Mouse (Mus musculus): ENCODE data around the gene Ppara. TPM values are rescaled to one million over a fixed set of nuclear protein-coding genes. Genes with fewer than 3 reads are reported as not detected.

Gene Ppara
- polyA plus RNA-seq, 2 experiments = 4.4 to 6.9 TPM

GRCm38 (mm10) chr15:85701128-85701930 lies 33.5 kb upstream of the Ppara start:
- H3K4me2 ChIP-seq (ENCODE audit: low read depth) = no peak overlapping the region
- no peaks in the 10 kb centered on the region for H3K9me3 ChIP-seq (ENCODE audit: control insufficient read depth, low read length)
- no peaks in the 10 kb centered on the region for H3K27me3 ChIP-seq (ENCODE audit: control insufficient read depth, insufficient read depth, low read length)
- H3K27ac ChIP-seq = no peak overlapping the region
- DNase-seq (ENCODE audit: low read depth in 3 of 3, low spot score in 3 of 3) (no peak), ATAC-seq (ENCODE audit: insufficient read depth) (no peak)
- WGBS (ENCODE audit: insufficient replicate concordance) = 52% methylated on average over 10 of the region's 10 CpGs
- no peak overlapping the region for H3K9ac ChIP-seq (replicated peaks)
- no peak for TF ChIP-seq CTCF (IDR thresholded peaks at IDR 0.05; ENCODE audit: low read depth)
- no peak for TF ChIP-seq EP300 (IDR thresholded peaks at IDR 0.05; ENCODE audit: low read depth)
- H3K4me3 ChIP-seq (ENCODE audit: insufficient read depth in 1 of 2, low read depth in 2 of 2, low read length in 2 of 2) = no peak overlapping the region
- no peaks in the 10 kb centered on the region for H3K4me1 ChIP-seq (replicated peaks; ENCODE audit: control insufficient read depth in 2 of 2, insufficient read depth in 2 of 2, low read length in 1 of 2)
- H3K36me3 ChIP-seq (replicated peaks; ENCODE audit: control insufficient read depth, insufficient read depth, low read depth) = no peaks in the 10 kb centered on the region

- DNase-seq (ENCODE audit: low read depth in 3 of 3, low spot score in 3 of 3) (no peak), ATAC-seq (ENCODE audit: insufficient read depth) (no peak)
- Histone ChIP-seq H3K27me3 (ENCODE audit: control insufficient read depth, insufficient read depth, low read length) (no peaks in the 10 kb centered on the region), H3K36me3 (replicated peaks; ENCODE audit: control insufficient read depth, insufficient read depth, low read depth) (no peaks in the 10 kb centered on the region), H3K4me2 (ENCODE audit: low read depth) (no peak overlapping the region), H3K4me1 (replicated peaks; ENCODE audit: control insufficient read depth in 2 of 2, insufficient read depth in 2 of 2, low read length in 1 of 2) (no peaks in the 10 kb centered on the region), H3K9ac (replicated peaks) (no peak overlapping the region), H3K4me3 (ENCODE audit: insufficient read depth in 1 of 2, low read depth in 2 of 2, low read length in 2 of 2) (no peak overlapping the region), H3K27ac (no peak overlapping the region), H3K9me3 (ENCODE audit: control insufficient read depth, low read length) (no peaks in the 10 kb centered on the region)
- whole genome bisulfite sequencing (ENCODE audit: insufficient replicate concordance) = 72% methylated on average over 13 of the region's 13 CpGs
- TF ChIP-seq EP300 (IDR thresholded peaks at IDR 0.05; ENCODE audit: low read depth) (no peak), CTCF (IDR thresholded peaks at IDR 0.05; ENCODE audit: low read depth) (no peak)
These were observed 32.3 kb upstream of the Ppara start for GRCm38 (mm10) chr15:85702411-85702951.

GRCm38 (mm10) chr15:85703194-85703641 lies 31.6 kb upstream of the Ppara start:
- Histone ChIP-seq H3K9ac (replicated peaks) (no peak overlapping the region), H3K9me3 (ENCODE audit: control insufficient read depth, low read length) (no peaks in the 10 kb centered on the region), H3K27ac (no peak overlapping the region), H3K4me3 (ENCODE audit: insufficient read depth in 1 of 2, low read depth in 2 of 2, low read length in 2 of 2) (no peak overlapping the region), H3K4me2 (ENCODE audit: low read depth) (no peak overlapping the region), H3K4me1 (replicated peaks; ENCODE audit: control insufficient read depth in 2 of 2, insufficient read depth in 2 of 2, low read length in 1 of 2) (no peaks in the 10 kb centered on the region), H3K36me3 (replicated peaks; ENCODE audit: control insufficient read depth, insufficient read depth, low read depth) (no peaks in the 10 kb centered on the region), H3K27me3 (ENCODE audit: control insufficient read depth, insufficient read depth, low read length) (no peaks in the 10 kb centered on the region)
- no peak for ATAC-seq (ENCODE audit: insufficient read depth)
- DNase-seq (ENCODE audit: low read depth in 3 of 3, low spot score in 3 of 3) = no peak
- TF ChIP-seq CTCF (IDR thresholded peaks at IDR 0.05; ENCODE audit: low read depth) (no peak), EP300 (IDR thresholded peaks at IDR 0.05; ENCODE audit: low read depth) (no peak)
- WGBS (ENCODE audit: insufficient replicate concordance) = 60% methylated on average over 11 of the region's 11 CpGs

GRCm38 (mm10) chr15:85703858-85704257 lies 30.9 kb upstream of the Ppara start:
- ATAC-seq (ENCODE audit: insufficient read depth) (no peak), DNase-seq (ENCODE audit: low read depth in 3 of 3, low spot score in 3 of 3) (no peak)
- no peaks in the 10 kb centered on the region for H3K4me1 ChIP-seq (replicated peaks; ENCODE audit: control insufficient read depth in 2 of 2, insufficient read depth in 2 of 2, low read length in 1 of 2)
- no peaks in the 10 kb centered on the region for H3K9me3 ChIP-seq (ENCODE audit: control insufficient read depth, low read length)
- no peak overlapping the region for H3K27ac ChIP-seq
- no peaks in the 10 kb centered on the region for H3K36me3 ChIP-seq (replicated peaks; ENCODE audit: control insufficient read depth, insufficient read depth, low read depth)
- H3K9ac ChIP-seq (replicated peaks) = no peak overlapping the region
- WGBS (ENCODE audit: insufficient replicate concordance) = 61% methylated on average over 4 of the region's 4 CpGs
- H3K27me3 ChIP-seq (ENCODE audit: control insufficient read depth, insufficient read depth, low read length) = no peaks in the 10 kb centered on the region
- H3K4me2 ChIP-seq (ENCODE audit: low read depth) = no peak overlapping the region
- no peak for TF ChIP-seq CTCF (IDR thresholded peaks at IDR 0.05; ENCODE audit: low read depth)
- no peak for TF ChIP-seq EP300 (IDR thresholded peaks at IDR 0.05; ENCODE audit: low read depth)
- H3K4me3 ChIP-seq (ENCODE audit: insufficient read depth in 1 of 2, low read depth in 2 of 2, low read length in 2 of 2) = no peak overlapping the region

- Histone ChIP-seq H3K4me2 (ENCODE audit: low read depth) (no peak overlapping the region), H3K4me3 (ENCODE audit: insufficient read depth in 1 of 2, low read depth in 2 of 2, low read length in 2 of 2) (no peak overlapping the region), H3K9ac (replicated peaks) (no peak overlapping the region), H3K4me1 (replicated peaks; ENCODE audit: control insufficient read depth in 2 of 2, insufficient read depth in 2 of 2, low read length in 1 of 2) (no peaks in the 10 kb centered on the region), H3K9me3 (ENCODE audit: control insufficient read depth, low read length) (no peaks in the 10 kb centered on the region), H3K27me3 (ENCODE audit: control insufficient read depth, insufficient read depth, low read length) (no peaks in the 10 kb centered on the region), H3K27ac (no peak overlapping the region), H3K36me3 (replicated peaks; ENCODE audit: control insufficient read depth, insufficient read depth, low read depth) (no peaks in the 10 kb centered on the region)
- no peak for DNase-seq (ENCODE audit: low read depth in 3 of 3, low spot score in 3 of 3)
- no peak for TF ChIP-seq CTCF (IDR thresholded peaks at IDR 0.05; ENCODE audit: low read depth)
- TF ChIP-seq EP300 (IDR thresholded peaks at IDR 0.05; ENCODE audit: low read depth) = no peak
- no peak for ATAC-seq (ENCODE audit: insufficient read depth)
- 64% methylated on average over 8 of the region's 8 CpGs for WGBS (ENCODE audit: insufficient replicate concordance)
These were observed 30.3 kb upstream of the Ppara start for GRCm38 (mm10) chr15:85704341-85705012.

Measured in liver, embryonic 14.5 days (tissue).